Mouse (Mus musculus): ENCODE measurements around the gene Tenm2. TPM values are rescaled to one million over a fixed set of nuclear protein-coding genes. Genes with fewer than 3 reads are reported as not detected.

Gene Tenm2
- polyA plus RNA-seq, 1 experiment: 0.13 TPM

DNA sequence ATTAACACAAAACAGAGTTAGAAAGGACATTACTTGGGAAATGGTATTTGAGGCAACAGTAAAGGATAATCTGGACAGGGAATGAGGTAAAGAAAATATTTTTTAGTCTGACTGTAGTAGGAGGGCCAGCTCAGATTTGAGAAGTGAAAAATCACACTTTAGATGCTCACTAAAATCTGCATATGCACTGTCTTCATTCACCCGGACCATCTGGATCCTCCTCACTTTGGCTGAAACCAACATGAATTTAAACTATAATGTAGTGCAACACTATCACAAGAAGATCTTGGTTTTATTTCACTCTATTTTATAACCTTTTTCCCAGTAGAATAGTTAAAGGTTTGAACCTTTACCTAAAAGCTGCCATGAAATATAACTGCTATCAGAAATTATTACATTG lies 326.7 kb downstream of the Tenm2 start:
- Histone ChIP-seq H3K27me3 (ENCODE audit: control insufficient read depth, insufficient read depth, low read length) (no peaks in the 10 kb centered on the region), H3K4me3 (ENCODE audit: low read depth, low read length) (no peak overlapping the region), H3K36me3 (ENCODE audit: control insufficient read depth, insufficient read depth, low read length) (no peaks in the 10 kb centered on the region), H3K27ac (ENCODE audit: insufficient read depth, low read depth, low read length) (no peak overlapping the region), H3K4me1 (ENCODE audit: control insufficient read depth, insufficient read depth, insufficient read length, low read length) (no peaks in the 10 kb centered on the region)
- WGBS: 78% methylated on average over 1 of the region's 1 CpGs
- TF ChIP-seq CTCF (IDR thresholded peaks at IDR 0.05; ENCODE audit: extremely low read depth, insufficient read length, insufficient replicate concordance, low read depth, low read length) (no peak), POLR2A (IDR thresholded peaks at IDR 0.05; ENCODE audit: low read depth, low read length) (no peak)

GRCm38 (mm10) chr11:36902302-36902701 lies 333.5 kb downstream of the Tenm2 start:
- TF ChIP-seq CTCF (IDR thresholded peaks at IDR 0.05; ENCODE audit: extremely low read depth, insufficient read length, insufficient replicate concordance, low read depth, low read length): no peak
- no peak for TF ChIP-seq POLR2A (IDR thresholded peaks at IDR 0.05; ENCODE audit: low read depth, low read length)
- H3K4me3 ChIP-seq (ENCODE audit: low read depth, low read length): no peak overlapping the region
- WGBS: 49% methylated on average over 2 of the region's 2 CpGs
- no peaks in the 10 kb centered on the region for H3K36me3 ChIP-seq (ENCODE audit: control insufficient read depth, insufficient read depth, low read length)
- H3K4me1 ChIP-seq (ENCODE audit: control insufficient read depth, insufficient read depth, insufficient read length, low read length): no peaks in the 10 kb centered on the region
- no peaks in the 10 kb centered on the region for H3K27me3 ChIP-seq (ENCODE audit: control insufficient read depth, insufficient read depth, low read length)
- no peak overlapping the region for H3K27ac ChIP-seq (ENCODE audit: insufficient read depth, low read depth, low read length)

- 33% methylated on average over 3 of the region's 3 CpGs for WGBS
- no peaks in the 10 kb centered on the region for H3K4me1 ChIP-seq (ENCODE audit: control insufficient read depth, insufficient read depth, insufficient read length, low read length)
- H3K36me3 ChIP-seq (ENCODE audit: control insufficient read depth, insufficient read depth, low read length): no peaks in the 10 kb centered on the region
- no peak overlapping the region for H3K27ac ChIP-seq (ENCODE audit: insufficient read depth, low read depth, low read length)
- H3K27me3 ChIP-seq (ENCODE audit: control insufficient read depth, insufficient read depth, low read length): no peaks in the 10 kb centered on the region
- no peak overlapping the region for H3K4me3 ChIP-seq (ENCODE audit: low read depth, low read length)
- no peak for TF ChIP-seq POLR2A (IDR thresholded peaks at IDR 0.05; ENCODE audit: low read depth, low read length)
- TF ChIP-seq CTCF (IDR thresholded peaks at IDR 0.05; ENCODE audit: extremely low read depth, insufficient read length, insufficient replicate concordance, low read depth, low read length): no peak
These were observed 342.7 kb downstream of the Tenm2 start for GRCm38 (mm10) chr11:36893061-36893460.

DNA sequence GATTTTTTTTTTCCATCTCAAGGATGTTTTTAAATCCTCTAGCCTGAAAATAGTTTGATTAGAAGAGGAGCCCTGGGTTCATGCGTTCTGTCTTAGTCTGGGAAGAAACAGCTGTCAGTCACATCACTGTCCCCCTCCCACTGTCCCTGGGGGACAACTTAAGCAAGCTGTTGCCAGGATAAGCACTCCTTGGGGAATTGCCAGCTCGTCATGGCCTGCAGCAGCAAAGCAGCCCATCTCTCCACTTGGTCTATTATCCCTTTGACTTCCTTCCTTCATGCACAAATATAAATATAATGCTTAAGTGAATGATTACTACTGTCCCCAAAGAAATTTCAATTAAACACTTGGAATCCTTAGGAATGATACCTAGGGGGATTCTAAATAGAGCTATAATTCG lies 344.7 kb downstream of the Tenm2 start:
- 44% methylated on average over 3 of the region's 3 CpGs for WGBS
- no peaks in the 10 kb centered on the region for H3K4me1 ChIP-seq (ENCODE audit: control insufficient read depth, insufficient read depth, insufficient read length, low read length)
- H3K27me3 ChIP-seq (ENCODE audit: control insufficient read depth, insufficient read depth, low read length): no peaks in the 10 kb centered on the region
- H3K27ac ChIP-seq (ENCODE audit: insufficient read depth, low read depth, low read length): no peak overlapping the region
- TF ChIP-seq CTCF (IDR thresholded peaks at IDR 0.05; ENCODE audit: extremely low read depth, insufficient read length, insufficient replicate concordance, low read depth, low read length) (no peak), POLR2A (IDR thresholded peaks at IDR 0.05; ENCODE audit: low read depth, low read length) (no peak)
- H3K36me3 ChIP-seq (ENCODE audit: control insufficient read depth, insufficient read depth, low read length): no peaks in the 10 kb centered on the region
- no peak overlapping the region for H3K4me3 ChIP-seq (ENCODE audit: low read depth, low read length)

GRCm38 (mm10) chr11:36887490-36887889 lies 348.3 kb downstream of the Tenm2 start:
- Histone ChIP-seq H3K4me1 (ENCODE audit: control insufficient read depth, insufficient read depth, insufficient read length, low read length) (no peaks in the 10 kb centered on the region), H3K4me3 (ENCODE audit: low read depth, low read length) (no peak overlapping the region), H3K27me3 (ENCODE audit: control insufficient read depth, insufficient read depth, low read length) (no peaks in the 10 kb centered on the region), H3K27ac (ENCODE audit: insufficient read depth, low read depth, low read length) (no peak overlapping the region), H3K36me3 (ENCODE audit: control insufficient read depth, insufficient read depth, low read length) (no peaks in the 10 kb centered on the region)
- TF ChIP-seq POLR2A (IDR thresholded peaks at IDR 0.05; ENCODE audit: low read depth, low read length) (no peak), CTCF (IDR thresholded peaks at IDR 0.05; ENCODE audit: extremely low read depth, insufficient read length, insufficient replicate concordance, low read depth, low read length) (no peak)
- WGBS: 33% methylated on average over 7 of the region's 7 CpGs

GRCm38 (mm10) chr11:36886147-36886546 lies 349.6 kb downstream of the Tenm2 start:
- Histone ChIP-seq H3K27me3 (ENCODE audit: control insufficient read depth, insufficient read depth, low read length) (no peaks in the 10 kb centered on the region), H3K27ac (ENCODE audit: insufficient read depth, low read depth, low read length) (no peak overlapping the region), H3K36me3 (ENCODE audit: control insufficient read depth, insufficient read depth, low read length) (no peaks in the 10 kb centered on the region), H3K4me3 (ENCODE audit: low read depth, low read length) (no peak overlapping the region), H3K4me1 (ENCODE audit: control insufficient read depth, insufficient read depth, insufficient read length, low read length) (no peaks in the 10 kb centered on the region)
- 84% methylated on average over 3 of the region's 3 CpGs for WGBS
- TF ChIP-seq CTCF (IDR thresholded peaks at IDR 0.05; ENCODE audit: extremely low read depth, insufficient read length, insufficient replicate concordance, low read depth, low read length) (no peak), POLR2A (IDR thresholded peaks at IDR 0.05; ENCODE audit: low read depth, low read length) (no peak)

DNA sequence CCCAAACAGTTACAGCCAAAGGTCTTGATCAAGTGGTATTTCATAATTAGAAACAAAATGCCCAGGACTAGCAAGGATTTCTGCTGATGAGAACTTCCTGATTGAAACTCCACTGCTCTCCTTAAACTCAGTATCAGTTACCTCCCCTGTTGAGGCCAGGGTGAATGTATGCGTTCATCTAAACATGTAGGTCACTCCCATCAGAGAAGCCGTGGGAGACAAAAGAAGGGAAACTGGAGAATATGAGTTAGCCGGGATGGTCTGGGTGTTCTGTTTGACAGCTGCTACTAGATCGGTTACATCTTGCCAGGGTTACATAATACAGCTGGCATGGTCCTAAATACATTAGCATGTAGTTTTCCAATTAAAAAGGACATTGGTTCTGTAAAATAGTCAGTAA lies 362.8 kb downstream of the Tenm2 start:
- Histone ChIP-seq H3K4me1 (ENCODE audit: control insufficient read depth, insufficient read depth, insufficient read length, low read length) (no peaks in the 10 kb centered on the region), H3K27me3 (ENCODE audit: control insufficient read depth, insufficient read depth, low read length) (no peaks in the 10 kb centered on the region), H3K36me3 (ENCODE audit: control insufficient read depth, insufficient read depth, low read length) (no peaks in the 10 kb centered on the region), H3K27ac (ENCODE audit: insufficient read depth, low read depth, low read length) (no peak overlapping the region), H3K4me3 (ENCODE audit: low read depth, low read length) (no peak overlapping the region)
- 58% methylated on average over 4 of the region's 4 CpGs for WGBS
- TF ChIP-seq CTCF (IDR thresholded peaks at IDR 0.05; ENCODE audit: extremely low read depth, insufficient read length, insufficient replicate concordance, low read depth, low read length) (no peak), POLR2A (IDR thresholded peaks at IDR 0.05; ENCODE audit: low read depth, low read length) (no peak)

GRCm38 (mm10) chr11:36870548-36870947 lies 365.2 kb downstream of the Tenm2 start:
- no peak overlapping the region for H3K4me3 ChIP-seq (ENCODE audit: low read depth, low read length)
- H3K36me3 ChIP-seq (ENCODE audit: control insufficient read depth, insufficient read depth, low read length): no peaks in the 10 kb centered on the region
- H3K4me1 ChIP-seq (ENCODE audit: control insufficient read depth, insufficient read depth, insufficient read length, low read length): no peaks in the 10 kb centered on the region
- no peak for TF ChIP-seq POLR2A (IDR thresholded peaks at IDR 0.05; ENCODE audit: low read depth, low read length)
- TF ChIP-seq CTCF (IDR thresholded peaks at IDR 0.05; ENCODE audit: extremely low read depth, insufficient read length, insufficient replicate concordance, low read depth, low read length): no peak
- 75% methylated on average over 5 of the region's 5 CpGs for WGBS
- H3K27me3 ChIP-seq (ENCODE audit: control insufficient read depth, insufficient read depth, low read length): no peaks in the 10 kb centered on the region
- no peak overlapping the region for H3K27ac ChIP-seq (ENCODE audit: insufficient read depth, low read depth, low read length)

Data from small intestine, adult 2 months (tissue).